Mouse (Mus musculus): ENCODE measurements at regions not wholly inside any gene's neighbourhood (a gene's known extent, or its start where the extent isn't known, plus 50 kb on each side); places are given as distances from the start of the nearest gene placed in this dataset.

DNA sequence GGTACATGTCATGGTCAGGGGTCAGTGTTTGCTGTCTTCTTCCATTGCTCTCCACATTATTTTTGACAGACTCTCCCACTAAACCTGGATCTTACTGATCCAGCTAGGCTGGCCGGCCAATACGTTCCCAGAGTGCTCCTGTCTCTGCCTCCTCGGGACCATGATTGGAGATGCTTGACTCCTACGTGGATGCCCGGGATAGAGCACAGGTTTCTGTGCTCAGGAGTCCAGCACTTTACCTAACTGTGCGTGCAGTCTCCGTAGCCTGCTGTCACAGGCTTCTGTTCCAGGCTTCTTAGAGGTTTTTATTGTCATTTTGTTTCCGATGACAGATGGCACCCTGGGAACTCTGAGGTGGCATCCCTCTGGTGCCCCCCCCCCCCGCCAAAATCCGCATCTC is 232.4 kb downstream of the Maf start:
- TF ChIP-seq EP300 (IDR thresholded peaks at IDR 0.05; ENCODE audit: low read depth) (no peak), CTCF (IDR thresholded peaks at IDR 0.05; ENCODE audit: low read depth) (no peak)

Measured in liver, postnatal 0 days (tissue).